ENCODE assay signal across 8 mouse cellular contexts in genomic region chr6:50807187-50808012, GRCm38 (mm10).
DNase-seq lines count a peak whose midpoint lies in the region; ATAC-seq lines count a peak whose summit lies in the region.

No protein-coding gene starts in this region.

- H3K36me3 ChIP-seq in neural tube, embryonic 11.5 days (ENCODE audit: control insufficient read depth, insufficient read depth, low read length) = no peaks in the 10 kb centered on the region; the same call in 1 of the 2 replicates
- H3K36me3 ChIP-seq in hindbrain, embryonic 13.5 days = no peaks in the 10 kb centered on the region
- no peaks in the 10 kb centered on the region for H3K36me3 ChIP-seq in limb, embryonic 15.5 days

- H3K4me1 ChIP-seq in neural tube, embryonic 11.5 days (ENCODE audit: control insufficient read depth, insufficient read depth, low read length) = peaks cover 17% of the 10 kb centered on the region
- peaks cover 52% of the 10 kb centered on the region for H3K4me1 ChIP-seq in hindbrain, embryonic 13.5 days (replicated peaks)
- H3K4me1 ChIP-seq in limb, embryonic 15.5 days = peaks cover 40% of the 10 kb centered on the region

- no peaks in the 10 kb centered on the region for H3K27me3 ChIP-seq in neural tube, embryonic 11.5 days (ENCODE audit: control insufficient read depth, insufficient read depth, low read length)
- 0 out of 2 replicates have a peak, but pooled peaks cover 2% of the 10 kb centered on the region for H3K27me3 ChIP-seq in hindbrain, embryonic 13.5 days
- peaks cover 31% of the 10 kb centered on the region for H3K27me3 ChIP-seq in limb, embryonic 15.5 days

- ATAC-seq in neural tube, embryonic 11.5 days (ENCODE audit: insufficient read depth, low FRiP score, low TSS enrichment) = no peak
- ATAC-seq in hindbrain, embryonic 13.5 days (ENCODE audit: low FRiP score) = peak; percentile 57; the same call in 1 of the 2 replicates
- ATAC-seq in limb, embryonic 15.5 days (ENCODE audit: insufficient number of reproducible peaks, low FRiP score, low TSS enrichment, low read depth) = peak; percentile 70

- H3K4me3 ChIP-seq in neural tube, embryonic 11.5 days (ENCODE audit: low read depth, low read length) = no peak overlapping the region
- H3K4me3 ChIP-seq in hindbrain, embryonic 13.5 days = no peak overlapping the region
- H3K4me3 ChIP-seq in limb, embryonic 15.5 days = no peak overlapping the region

- 0 out of 2 replicates have a peak overlapping the region, but pooled peaks have one; percentile 24 for H3K9ac ChIP-seq in neural tube, embryonic 11.5 days (ENCODE audit: low read length)
- H3K9ac ChIP-seq in hindbrain, embryonic 13.5 days = peak overlapping the region; percentile 49; the same call in 1 of the 2 replicates
- 0 out of 2 replicates have a peak overlapping the region, but pooled peaks have one; percentile 15 for H3K9ac ChIP-seq in limb, embryonic 15.5 days

- no peak overlapping the region for H3K4me2 ChIP-seq in neural tube, embryonic 11.5 days (ENCODE audit: low read depth)
- no peak overlapping the region for H3K4me2 ChIP-seq in hindbrain, embryonic 13.5 days
- peak overlapping the region; percentile 6; the same call in 1 of the 2 replicates for H3K4me2 ChIP-seq in limb, embryonic 15.5 days

- DNase-seq in neural tube, embryonic 11.5 days (ENCODE audit: low spot score) = no peak
- no peak for DNase-seq in neural tube, embryonic 10.5 days (ENCODE audit: extremely low spot score, low spot score)
- DNase-seq in fibroblast of lung, adult 2 months (ENCODE audit: low read depth) = peak; percentile 88
- DNase-seq in skeletal muscle tissue, adult 2 months (ENCODE audit: low read depth, low spot score) = peak; percentile 54
- DNase-seq in thymus, postnatal 4 days = no peak
- no peak for DNase-seq in embryo, embryonic 9.5 days (ENCODE audit: extremely low spot score)

- no peaks in the 10 kb centered on the region for H3K9me3 ChIP-seq in neural tube, embryonic 11.5 days (ENCODE audit: control insufficient read depth, low read length)
- H3K9me3 ChIP-seq in hindbrain, embryonic 13.5 days = no peaks in the 10 kb centered on the region
- H3K9me3 ChIP-seq in limb, embryonic 15.5 days = no peaks in the 10 kb centered on the region

- H3K27ac ChIP-seq in neural tube, embryonic 11.5 days (ENCODE audit: low read depth, low read length) = no peak overlapping the region
- no peak overlapping the region for H3K27ac ChIP-seq in hindbrain, embryonic 13.5 days
- H3K27ac ChIP-seq in limb, embryonic 15.5 days = peak overlapping the region; percentile 80

- 68% methylated on average over 19 of the region's 19 CpGs for WGBS in neural tube, embryonic 11.5 days
- WGBS in hindbrain, embryonic 13.5 days = 56% methylated on average over 19 of the region's 19 CpGs
- 40% methylated on average over 19 of the region's 19 CpGs for WGBS in limb, embryonic 15.5 days

Comparison
In these comparisons a context has a peak if more than half of its experiments do, and no peak if none do; other contexts are left out.
1. DNase-seq: peak in fibroblast of lung, adult 2 months (single experiment) and skeletal muscle tissue, adult 2 months (single experiment); none in neural tube, embryonic 11.5 days (single experiment), neural tube, embryonic 10.5 days (single experiment), thymus, postnatal 4 days (single experiment) and embryo, embryonic 9.5 days (single experiment).
2. Peak in every context shown above with its lines, with median percentiles within 50 percentile points of each other: H3K9ac ChIP-seq.